Mouse (Mus musculus) right cerebral cortex, postnatal 25 days (tissue): ENCODE results near the gene Pnrc2.

ENCODE experiments used
- DNase-seq: peaks from one replicate; pipeline ENCODE4 v3.0.0; 2022

Pnrc2 gene

GRCm38 (mm10) chr4:135873526-135874202 is at the start of gene Pnrc2:
Gene Pnrc2, minus strand, starts transcription at chr4:135873850.
- peak; percentile 92 for DNase-seq

DNA sequence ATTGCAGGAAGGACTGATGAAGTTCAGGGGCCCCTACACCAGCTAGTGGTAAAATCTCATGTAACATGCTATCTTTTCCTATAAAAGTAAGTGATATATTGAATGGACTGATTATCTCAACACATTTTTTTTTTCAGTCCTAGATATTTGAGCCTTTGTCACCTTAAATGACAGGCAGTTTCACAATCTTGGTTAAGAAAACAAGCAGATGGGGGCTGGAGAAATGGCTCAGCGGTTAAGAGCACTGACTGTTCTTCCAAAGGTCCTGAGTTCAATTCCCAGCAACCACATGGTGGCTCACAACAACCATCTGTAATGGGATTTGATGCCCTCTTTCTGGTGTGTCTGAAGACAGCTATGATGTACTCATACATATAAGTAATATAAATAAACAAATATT is 48.5 kb upstream of the Pnrc2 start:
- no peak for DNase-seq

DNA sequence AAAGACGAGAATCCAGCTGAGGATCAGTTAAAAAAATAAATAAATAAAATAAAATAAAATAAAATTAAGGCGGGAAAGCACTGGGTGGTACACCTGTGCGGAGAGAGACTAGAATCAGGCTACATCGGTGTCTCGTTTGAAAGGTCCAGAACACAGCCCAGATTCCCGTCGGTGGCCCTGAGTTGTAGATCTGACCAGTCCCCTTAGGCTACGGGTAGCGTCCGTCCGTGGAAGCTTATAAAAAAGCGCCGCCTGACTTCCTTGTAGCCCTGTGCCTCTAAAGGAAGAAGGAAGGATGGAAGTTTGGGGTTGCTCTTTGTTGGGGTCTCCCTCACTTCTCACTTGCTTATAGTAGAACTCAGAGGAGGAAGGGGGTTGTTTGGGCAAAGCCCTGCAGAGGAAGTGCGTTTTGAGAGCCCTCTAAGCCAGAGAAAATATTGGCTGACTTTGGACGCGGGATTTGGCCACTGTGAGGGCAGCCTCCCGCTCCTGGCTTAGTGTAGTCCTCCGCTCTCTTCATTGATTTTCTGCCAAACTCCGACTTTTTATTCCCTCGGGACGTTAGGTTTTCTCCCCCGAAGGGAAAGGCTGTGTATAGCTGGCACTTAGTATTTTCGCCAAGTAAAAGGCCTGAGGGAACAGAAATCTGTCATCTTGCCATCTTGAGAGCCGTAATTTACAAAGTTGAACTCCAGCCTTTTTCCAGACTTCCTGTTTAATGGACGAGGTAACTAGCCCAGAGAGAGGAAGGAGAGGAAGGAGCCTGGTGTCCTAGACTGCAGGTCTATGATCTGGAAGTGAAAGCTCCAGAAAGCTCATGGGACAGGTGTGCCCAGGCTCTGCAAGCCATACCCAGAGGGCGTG is 47.8 kb upstream of the Pnrc2 start:
- no peak for DNase-seq

DNA sequence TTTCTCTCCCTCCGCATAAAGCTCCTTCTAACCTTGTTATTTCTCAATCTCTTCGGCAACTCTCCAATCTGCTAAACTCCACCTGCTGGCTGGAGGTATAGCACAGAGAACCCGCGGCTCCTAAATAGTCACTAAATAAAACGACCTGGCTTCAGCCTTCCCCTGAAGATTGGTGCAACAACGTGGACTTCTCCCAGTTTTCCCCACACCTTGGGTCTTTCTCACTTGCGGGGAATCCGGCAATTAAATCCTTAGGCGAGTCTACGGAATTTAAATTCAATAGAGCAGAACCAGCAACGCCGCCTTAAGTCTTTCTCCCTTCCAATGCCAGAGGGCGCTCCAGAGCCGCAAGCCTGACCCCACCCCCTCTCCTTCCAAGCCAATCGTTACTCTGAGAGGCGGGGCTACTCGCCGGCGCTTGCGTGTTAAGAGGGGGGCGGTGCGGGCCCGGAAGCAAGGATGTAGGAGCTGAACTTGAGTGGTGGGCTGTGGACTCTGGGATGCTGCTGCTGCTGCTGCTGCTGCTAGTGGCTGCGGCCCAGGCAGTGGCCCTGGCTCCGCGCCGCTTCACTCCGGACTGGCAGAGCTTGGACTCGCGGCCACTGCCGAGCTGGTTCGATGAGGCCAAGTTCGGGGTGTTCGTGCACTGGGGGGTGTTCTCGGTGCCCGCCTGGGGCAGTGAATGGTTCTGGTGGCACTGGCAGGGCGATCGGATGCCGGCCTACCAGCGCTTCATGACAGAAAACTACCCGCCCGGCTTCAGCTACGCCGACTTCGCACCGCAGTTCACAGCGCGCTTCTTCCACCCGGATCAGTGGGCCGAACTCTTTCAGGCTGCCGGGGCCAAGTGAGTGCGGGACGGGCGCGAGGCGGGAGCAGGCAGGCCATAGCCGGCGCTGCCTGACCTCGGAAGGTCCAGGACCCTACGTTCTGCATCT is 46.9 kb upstream of the Pnrc2 start, which contains the start of gene Fuca1:
Gene Fuca1 (plus strand): TSS at position 432 of the 938 bp plus-strand sequence.
- DNase-seq, result peak; percentile 92

- no peak for DNase-seq
Observed at GRCm38 (mm10) chr4:135919280-135919639, 45.6 kb upstream of the Pnrc2 start.

DNA sequence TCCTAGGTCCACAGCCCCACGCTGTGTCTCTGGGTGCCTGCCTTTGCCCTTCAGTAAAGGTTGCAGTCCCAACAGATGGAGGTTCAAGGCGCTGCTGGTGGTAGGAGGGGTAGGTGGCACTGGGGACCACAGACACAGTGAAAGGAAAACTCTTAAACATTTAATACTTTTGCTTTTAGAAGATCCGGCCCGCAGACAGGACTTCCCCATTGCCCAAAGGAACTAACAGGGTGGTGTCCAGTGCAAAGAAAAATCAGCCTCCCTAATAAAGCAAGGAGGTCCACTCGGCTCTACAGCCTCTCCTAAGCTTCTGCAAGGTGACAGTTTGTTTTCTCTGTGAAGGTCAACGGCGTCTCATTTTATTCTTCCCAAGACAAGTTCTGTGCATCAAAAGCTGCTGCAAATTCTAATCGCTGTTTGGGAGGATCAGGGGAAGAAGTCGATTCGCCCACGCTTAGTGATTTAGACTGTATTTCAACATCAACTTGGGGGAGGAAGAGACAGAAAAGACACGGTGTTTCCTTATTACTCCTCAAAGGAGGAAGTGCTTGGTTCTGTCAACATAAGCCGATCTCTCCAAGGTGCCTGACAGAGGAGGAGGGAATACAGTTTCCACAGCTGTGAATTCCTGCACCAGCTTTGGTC is 45.1 kb upstream of the Pnrc2 start:
- no peak for DNase-seq

DNA sequence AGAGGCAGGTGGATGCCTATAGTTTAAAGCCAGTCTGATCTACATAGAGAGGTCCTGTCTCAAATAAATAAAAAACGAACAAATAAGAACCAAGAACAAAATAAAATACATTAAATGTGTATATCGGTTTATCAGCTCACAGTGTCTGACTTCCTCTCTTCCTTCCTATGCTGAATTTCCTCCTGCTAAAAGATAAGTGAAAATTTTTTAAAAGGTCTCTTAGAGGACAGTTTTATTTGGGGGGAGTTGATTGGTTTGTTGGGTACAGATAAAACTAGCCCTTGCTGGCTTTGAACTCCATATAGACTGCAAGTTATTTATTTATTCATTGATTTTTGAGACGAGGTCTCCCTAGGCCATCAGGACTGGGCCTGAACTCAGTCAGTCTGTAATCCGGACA is 39.8 kb upstream of the Pnrc2 start:
- no peak for DNase-seq

- DNase-seq, result no peak
Observed at GRCm38 (mm10) chr4:135912835-135913234, 39.2 kb upstream of the Pnrc2 start.

GRCm38 (mm10) chr4:135912164-135912563 is 38.5 kb upstream of the Pnrc2 start:
- no peak for DNase-seq

DNA sequence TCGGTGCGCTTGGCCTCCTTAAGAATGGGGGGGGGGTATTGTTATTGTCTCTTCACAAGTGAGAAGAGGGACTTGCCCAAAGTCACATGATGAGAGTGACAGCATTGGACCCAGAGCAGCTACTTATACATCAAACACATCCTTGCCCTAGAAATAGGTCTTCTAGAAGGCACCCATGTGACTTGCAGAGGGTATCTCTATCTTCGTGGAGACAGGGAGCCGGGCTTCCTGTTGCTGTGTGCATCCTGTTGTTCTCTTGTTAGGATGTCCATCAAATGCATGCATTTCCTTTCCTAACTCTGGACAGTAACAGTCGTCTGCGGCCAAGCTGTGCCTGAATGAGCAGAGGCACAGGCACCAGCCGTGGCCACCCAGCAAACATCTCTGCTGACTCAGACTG is 37.9 kb upstream of the Pnrc2 start:
- no peak for DNase-seq

GRCm38 (mm10) chr4:135909326-135910066 is 35.8 kb upstream of the Pnrc2 start:
- DNase-seq, result no peak

- no peak for DNase-seq
Observed at GRCm38 (mm10) chr4:135906633-135907032, 33.0 kb upstream of the Pnrc2 start.

DNA sequence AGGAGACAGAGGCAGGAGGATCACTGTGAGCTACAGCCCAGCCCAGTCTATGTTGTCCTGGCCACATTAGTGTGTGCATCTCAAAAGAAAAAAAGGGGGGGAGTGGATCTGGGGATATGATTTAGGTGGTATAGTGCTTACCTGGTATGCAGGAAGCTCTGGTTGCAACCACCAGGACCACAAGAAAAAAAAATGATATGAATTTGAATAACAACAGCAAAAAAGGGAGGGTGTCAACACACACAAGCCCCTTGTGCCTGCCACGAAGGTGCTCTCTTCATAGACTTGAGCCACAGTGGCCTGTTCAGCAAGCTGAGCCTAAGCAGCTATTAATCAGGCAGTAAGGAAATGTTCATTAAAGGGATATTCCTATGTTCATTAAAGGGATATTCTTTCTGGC is 31.2 kb upstream of the Pnrc2 start:
- no peak for DNase-seq

DNA sequence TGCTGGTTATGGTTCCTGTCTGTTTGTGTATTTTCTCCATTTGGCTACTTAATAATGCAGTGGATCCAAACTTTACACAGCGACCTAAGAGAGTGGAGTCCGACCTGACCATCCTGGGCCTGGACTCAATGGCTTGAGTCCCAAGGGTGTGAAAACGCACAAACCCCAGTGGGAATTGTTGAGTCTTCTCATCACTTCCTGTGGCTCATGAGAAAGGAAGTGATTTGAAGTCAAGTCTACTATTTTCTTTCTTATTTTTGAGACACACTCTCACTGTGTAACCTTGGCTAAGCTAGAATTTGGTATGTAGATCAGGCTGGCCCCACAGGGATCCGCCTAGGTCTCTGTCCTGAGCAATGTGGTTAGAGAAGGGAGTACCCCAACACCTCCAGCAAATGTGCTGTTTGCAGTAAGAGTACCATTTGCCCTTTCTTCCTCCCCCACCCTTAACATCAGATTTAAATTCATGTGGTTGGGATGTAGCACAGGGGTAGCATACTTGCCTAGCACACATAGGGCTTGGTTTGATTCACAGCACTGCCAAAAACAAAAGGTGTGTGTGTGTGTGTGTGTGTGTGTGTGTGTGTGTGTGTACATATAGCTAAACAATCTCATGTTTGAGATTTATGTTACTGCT is 29.1 kb upstream of the Pnrc2 start:
- DNase-seq, result no peak

GRCm38 (mm10) chr4:135900008-135900407 is 26.4 kb upstream of the Pnrc2 start:
- no peak for DNase-seq

DNA sequence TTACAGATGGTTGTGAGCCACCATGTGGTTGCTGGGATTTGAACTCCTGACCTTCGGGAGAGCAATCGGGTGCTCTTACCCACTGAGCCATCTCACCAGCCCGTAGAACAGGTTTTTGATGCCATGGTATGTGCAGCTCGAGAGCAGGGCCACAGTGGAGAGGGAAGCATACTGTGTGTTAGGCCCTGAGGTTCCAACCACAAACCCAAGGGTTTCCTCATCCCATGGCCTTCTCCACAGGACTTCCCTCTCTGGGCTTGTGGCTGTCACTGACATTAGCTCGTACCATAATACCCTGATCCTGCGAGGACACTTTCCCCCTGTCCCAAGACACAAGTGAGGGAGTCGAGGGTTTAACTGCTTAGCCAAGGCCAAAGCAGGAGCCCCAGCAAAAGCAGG is 25.4 kb upstream of the Pnrc2 start:
- no peak for DNase-seq

- DNase-seq, result no peak
Observed at GRCm38 (mm10) chr4:135898380-135899049, 24.9 kb upstream of the Pnrc2 start.

DNA sequence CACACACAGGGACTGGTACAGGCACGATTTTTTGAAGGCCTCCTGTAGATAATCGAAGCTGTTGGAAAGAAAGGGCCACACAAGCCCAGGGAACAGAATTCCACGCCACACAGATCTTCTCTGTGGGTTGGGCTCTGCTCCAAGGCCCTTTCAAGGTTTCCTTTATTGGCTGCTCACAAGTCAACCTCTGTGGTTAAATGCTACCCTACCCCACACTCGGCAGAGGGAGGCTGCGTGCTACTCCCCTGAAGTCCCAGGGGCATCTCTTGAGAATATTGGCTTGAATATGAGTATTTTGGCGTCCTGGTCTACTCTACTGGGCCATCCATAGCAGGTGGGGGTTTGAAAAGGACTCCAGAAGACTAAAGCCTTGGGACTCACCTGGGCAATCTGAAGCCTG is 22.5 kb upstream of the Pnrc2 start:
- DNase-seq, result no peak

DNA sequence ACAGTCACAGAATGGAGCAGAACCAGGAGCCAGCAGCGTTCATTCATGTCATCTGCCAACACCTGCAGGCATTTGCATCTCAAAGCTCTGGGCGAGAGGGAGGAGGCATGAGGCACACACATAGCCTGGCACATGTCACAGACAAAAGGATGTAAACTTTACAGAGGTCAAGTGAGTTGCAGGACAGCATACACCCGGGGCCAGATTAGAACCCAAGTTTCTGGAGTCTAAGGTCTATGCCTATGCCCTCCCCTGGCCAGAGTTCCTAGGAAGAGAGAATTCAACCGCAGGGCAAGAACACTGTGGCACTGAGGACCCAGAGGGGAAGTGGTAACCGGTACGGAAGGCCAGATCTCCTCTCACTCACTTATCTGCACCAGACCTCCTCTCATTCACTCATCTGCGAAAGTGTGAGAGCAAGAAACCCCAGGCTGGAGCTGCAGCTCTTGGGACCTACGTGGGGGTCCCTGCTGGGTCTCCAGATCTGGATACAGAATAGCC is 21.5 kb upstream of the Pnrc2 start, which contains the start of gene Cnr2:
Gene Cnr2 (plus strand): TSS at position 324 of the 501 bp plus-strand sequence.
- no peak for DNase-seq

- DNase-seq, result no peak
Observed at GRCm38 (mm10) chr4:135892884-135893283, 19.2 kb upstream of the Pnrc2 start.

- DNase-seq, result no peak
Observed at GRCm38 (mm10) chr4:135891539-135891938, 17.9 kb upstream of the Pnrc2 start.
